Mouse (Mus musculus) liver, embryonic 11.5 days (tissue): ENCODE data around the gene Phldb1. TPM values are rescaled to one million over a fixed set of nuclear protein-coding genes. Genes with fewer than 3 reads are reported as not detected.

Source experiments
- ATAC-seq: fragments of 200-750 bp; cut with Nextera tagmentation; replicated peaks from 2 replicates; pipeline ENCODE4 v1.8.0; 2017; ENCODE audit warnings: moderate number of reproducible peaks, mild to moderate bottlenecking, moderate TSS enrichment, moderate library complexity; ENCODE audit not compliant: low FRiP score
- DNase-seq: peaks from one replicate; pipeline ENCODE4 v3.0.0-alpha.2; 2017; ENCODE audit warnings: low spot score
- H3K27ac ChIP-seq: fragments of 300-500 bp; sonication (generic); 2 replicates; pipeline ENCODE4 v1.5.1; 2014; ENCODE audit warnings: mild to moderate bottlenecking, low read depth, low read length, control low read depth
- H3K27me3 ChIP-seq: fragments of 300-500 bp; sonication (generic); replicated peaks from 2 replicates; pipeline ENCODE4 v1.6.1; 2014; ENCODE audit warnings: low read length, mixed read lengths; ENCODE audit not compliant: control insufficient read depth, insufficient read depth
- H3K36me3 ChIP-seq: fragments of 300-500 bp; sonication (generic); 2 replicates; pipeline ENCODE4 v1.6.1; 2014; ENCODE audit warnings: mild to moderate bottlenecking, low read length, moderate library complexity, mixed read lengths; ENCODE audit not compliant: control insufficient read depth, insufficient read depth
- H3K4me1 ChIP-seq: fragments of 300-500 bp; sonication (generic); replicated peaks from 2 replicates; pipeline ENCODE4 v1.6.1; 2014; ENCODE audit warnings: low read length, mixed read lengths; ENCODE audit not compliant: control insufficient read depth, insufficient read depth
- H3K4me2 ChIP-seq: fragments of 300-500 bp; sonication (generic); 2 replicates; pipeline ENCODE4 v1.6.1; 2014; ENCODE audit warnings: mild to moderate bottlenecking, control low read depth, moderate library complexity
- H3K4me3 ChIP-seq: fragments of 300-500 bp; sonication (generic); 2 replicates; pipeline ENCODE4 v1.5.1; 2014; ENCODE audit warnings: low read depth, low read length, control low read depth
- H3K9ac ChIP-seq: fragments of 300-500 bp; sonication (generic); 2 replicates; pipeline ENCODE4 v1.6.1; 2014; ENCODE audit warnings: low read depth, low read length, control low read depth
- H3K9me3 ChIP-seq: fragments of 300-500 bp; sonication (generic); 2 replicates; pipeline ENCODE4 v1.6.1; 2016; ENCODE audit warnings: low read length, inconsistent platforms, mixed read lengths; ENCODE audit not compliant: control insufficient read depth
- WGBS: fragments of 180-500 bp; shearing (Covaris S2); extraction: QIAGEN DNeasy Blood & Tissue Kit; methylation state at CpG from one replicate; pipeline ENCODE4 v1.1.7; 2014; 5-methylcytosine and 5-hydroxymethylcytosine counted together
- polyA plus RNA-seq: library from polyadenylated mRNA; unstranded; fragments of >200 nt; fragmentation: Nextera tagmentation; extraction: Ambion mirVana; gene quantifications from 2 replicates; pipeline ENCODE4 v1.2.1, GENCODE M21; 2014

Phldb1 gene
- polyA plus RNA-seq, 1 experiment from 2014 or later = 10.9 TPM

DNA sequence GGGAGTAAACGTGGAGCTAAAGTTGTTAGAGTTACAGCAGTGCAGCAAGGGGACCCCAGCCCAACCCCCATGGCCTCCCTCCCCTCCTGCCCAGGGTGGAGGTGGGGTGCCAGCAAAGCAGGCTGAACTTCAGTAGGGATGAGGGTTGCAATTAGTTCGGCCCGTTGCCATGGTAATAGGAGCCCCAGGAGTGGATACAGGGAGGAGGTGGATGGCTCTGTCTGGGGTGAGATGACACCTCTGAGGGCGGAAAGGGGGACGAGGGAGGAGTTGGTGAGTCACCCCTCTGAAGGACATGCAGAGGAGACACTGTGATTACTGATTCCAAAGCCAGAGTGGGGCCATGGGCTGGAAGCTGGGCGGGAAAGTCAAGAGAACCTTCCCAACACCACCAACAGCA lies 26.1 kb downstream of the Phldb1 start:
- Histone ChIP-seq H3K9ac (peak overlapping the region; percentile 11; the same call in 1 of the 2 replicates), H3K4me2 (peak overlapping the region; percentile 71), H3K4me3 (peak overlapping the region; percentile 36), H3K27me3 (no peaks in the 10 kb centered on the region; the same call in 1 of the 2 replicates), H3K27ac (no peak overlapping the region), H3K9me3 (no peaks in the 10 kb centered on the region), H3K36me3 (0 out of 2 replicates have a peak, but pooled peaks cover 2% of the 10 kb centered on the region), H3K4me1 (peaks cover 7% of the 10 kb centered on the region)
- WGBS = 44% methylated on average over 6 of the region's 6 CpGs
- ATAC-seq (no peak), DNase-seq (no peak)

DNA sequence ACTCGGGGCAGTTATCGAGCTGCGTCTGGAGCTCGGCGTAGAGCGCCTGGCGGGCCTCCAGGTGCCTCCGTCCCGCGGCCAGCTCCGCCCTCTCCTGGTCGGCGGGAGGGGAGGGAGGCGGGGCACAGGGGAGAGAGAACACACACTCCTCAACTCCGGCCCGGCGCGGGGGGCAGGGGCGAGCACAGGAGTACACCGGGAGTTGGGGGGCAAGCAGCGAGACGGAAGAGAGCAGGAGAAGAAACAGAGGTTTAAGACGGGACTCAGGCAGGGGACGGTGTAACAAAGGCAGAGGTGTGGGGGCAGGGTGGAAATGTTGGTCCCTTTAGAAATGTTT lies 26.6 kb downstream of the Phldb1 start:
- Histone ChIP-seq H3K4me1 (peaks cover 7% of the 10 kb centered on the region), H3K4me3 (peak overlapping the region; percentile 36), H3K9ac (peak overlapping the region; percentile 11; the same call in 1 of the 2 replicates), H3K27ac (no peak overlapping the region), H3K36me3 (0 out of 2 replicates have a peak, but pooled peaks cover 2% of the 10 kb centered on the region), H3K4me2 (peak overlapping the region; percentile 71), H3K27me3 (no peaks in the 10 kb centered on the region; the same call in 1 of the 2 replicates), H3K9me3 (no peaks in the 10 kb centered on the region)
- DNase-seq = peak; percentile 73
- ATAC-seq = peak; percentile 60
- WGBS = 2% methylated on average over 24 of the region's 24 CpGs

DNA sequence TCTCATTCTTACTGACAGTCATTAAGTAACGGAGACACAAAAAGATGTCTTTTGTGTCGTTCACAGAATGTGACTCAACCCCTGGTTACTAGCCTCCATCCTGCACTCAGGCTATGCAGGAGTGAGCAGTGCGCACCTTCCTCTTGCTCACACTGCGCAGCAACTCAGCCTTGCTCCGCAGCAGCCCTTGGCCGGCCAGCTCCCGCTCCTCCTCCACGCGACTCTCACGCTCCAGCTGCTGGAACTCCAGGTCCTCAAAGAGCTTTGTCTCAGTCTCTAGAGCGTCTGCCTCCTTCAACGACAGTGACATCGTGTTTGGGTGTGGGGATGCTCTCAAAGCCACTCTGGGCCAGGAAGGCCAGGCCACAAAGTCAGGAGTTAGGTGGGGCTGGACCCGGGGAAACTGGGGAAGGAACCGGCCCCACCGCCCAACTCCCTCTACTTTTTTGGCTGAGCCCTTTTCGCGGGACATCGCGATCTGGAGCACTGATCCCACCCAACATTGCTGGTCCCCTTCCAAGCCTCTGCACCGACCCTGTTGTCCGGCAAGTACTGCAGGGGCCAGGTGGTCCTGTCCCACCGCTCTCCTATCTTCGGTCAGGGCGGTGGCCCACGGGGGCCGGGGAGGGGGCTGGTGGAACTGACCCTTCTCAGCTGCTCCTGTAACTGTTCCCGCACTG lies 27.1 kb downstream of the Phldb1 start:
- Histone ChIP-seq H3K4me2 (peak overlapping the region; percentile 71), H3K27me3 (no peaks in the 10 kb centered on the region; the same call in 1 of the 2 replicates), H3K27ac (no peak overlapping the region), H3K36me3 (0 out of 2 replicates have a peak, but pooled peaks cover 2% of the 10 kb centered on the region), H3K9me3 (no peaks in the 10 kb centered on the region), H3K9ac (peak overlapping the region; percentile 11; the same call in 1 of the 2 replicates), H3K4me3 (peak overlapping the region; percentile 36), H3K4me1 (peaks cover 7% of the 10 kb centered on the region)
- ATAC-seq = 0 out of 2 replicates have a peak, but pooled peaks have one; percentile 30
- DNase-seq = no peak
- WGBS = 24% methylated on average over 28 of the region's 28 CpGs

DNA sequence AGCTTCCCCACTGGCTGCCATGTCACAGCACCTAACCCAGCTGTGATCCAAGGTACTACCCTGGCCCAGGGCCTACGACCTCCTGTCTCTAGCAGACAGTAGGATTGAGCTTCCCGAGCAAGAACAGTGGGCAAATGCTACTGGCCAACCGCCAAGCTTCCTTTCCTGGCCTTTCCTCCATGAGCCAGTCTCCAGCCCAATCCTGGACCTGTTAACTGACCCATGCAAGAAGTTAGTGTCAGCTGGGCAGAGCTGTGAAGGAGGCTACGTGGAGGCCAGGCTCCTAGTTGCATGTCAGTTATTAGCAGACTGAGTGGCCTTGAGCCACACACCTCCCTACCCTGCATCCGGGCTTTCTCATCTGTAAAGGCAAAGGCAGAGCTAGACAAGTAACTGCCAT lies 35.3 kb downstream of the Phldb1 start:
- H3K4me1 ChIP-seq = no peaks in the 10 kb centered on the region
- H3K27me3 ChIP-seq = no peaks in the 10 kb centered on the region
- 85% methylated on average over 5 of the region's 5 CpGs for WGBS
- H3K36me3 ChIP-seq = no peaks in the 10 kb centered on the region
- DNase-seq (no peak), ATAC-seq (no peak)
- no peak overlapping the region for H3K4me3 ChIP-seq
- H3K4me2 ChIP-seq = no peak overlapping the region
- H3K9ac ChIP-seq = no peak overlapping the region
- H3K27ac ChIP-seq = no peak overlapping the region
- no peaks in the 10 kb centered on the region for H3K9me3 ChIP-seq

DNA sequence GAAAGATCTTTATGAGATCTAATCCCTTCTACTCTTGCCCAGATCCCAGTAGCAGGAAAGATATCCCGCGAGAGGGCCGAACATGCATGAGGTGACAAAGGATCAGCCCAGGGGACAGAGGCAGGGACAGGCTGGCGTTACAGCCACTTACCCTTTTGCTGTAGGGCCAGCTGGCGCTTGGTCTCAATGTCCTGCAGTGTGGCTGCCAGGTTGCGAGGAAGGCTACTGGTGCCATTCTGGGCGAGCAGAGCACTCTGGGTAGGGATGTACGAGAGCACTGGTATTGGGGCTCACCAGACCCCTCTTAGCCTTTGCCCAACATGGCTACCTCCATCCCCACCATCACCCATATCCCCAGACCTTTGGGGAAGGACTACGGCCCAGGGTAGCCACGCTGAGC lies 35.8 kb downstream of the Phldb1 start:
- no peak overlapping the region for H3K9ac ChIP-seq

DNA sequence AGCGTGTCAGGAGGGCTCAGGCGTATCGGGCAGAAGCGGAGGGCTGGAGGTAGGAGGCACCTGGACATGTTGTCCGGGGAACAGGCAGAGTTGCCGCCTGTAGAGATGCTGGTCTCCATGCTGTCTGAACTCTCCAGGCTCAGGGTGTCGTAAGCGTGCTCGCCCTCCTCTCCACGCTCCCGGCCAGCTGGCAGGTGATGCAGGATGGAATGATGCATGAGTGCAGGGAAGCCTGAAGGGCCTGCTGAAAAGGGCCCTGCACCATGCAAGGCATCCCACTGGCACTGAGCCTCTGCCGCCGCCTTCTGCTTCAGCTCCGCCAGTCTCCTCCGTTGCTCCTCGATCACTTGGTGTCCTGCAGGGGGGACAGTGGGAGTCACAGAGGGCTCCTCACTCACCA lies 37.1 kb downstream of the Phldb1 start:
- no peak for DNase-seq
- no peaks in the 10 kb centered on the region for H3K9me3 ChIP-seq
- H3K36me3 ChIP-seq = no peaks in the 10 kb centered on the region; the same call in 1 of the 2 replicates
- 89% methylated on average over 16 of the region's 16 CpGs for WGBS
- ATAC-seq = no peak
- no peak overlapping the region for H3K27ac ChIP-seq
- no peaks in the 10 kb centered on the region for H3K4me1 ChIP-seq
- no peak overlapping the region for H3K4me3 ChIP-seq
- H3K27me3 ChIP-seq = no peaks in the 10 kb centered on the region
- H3K4me2 ChIP-seq = no peak overlapping the region
- H3K9ac ChIP-seq = no peak overlapping the region

More for the DNA sequence above, 35.8 kb downstream of the Phldb1 start:
- Histone ChIP-seq H3K27me3 (no peaks in the 10 kb centered on the region), H3K36me3 (no peaks in the 10 kb centered on the region; the same call in 1 of the 2 replicates), H3K4me3 (no peak overlapping the region), H3K4me2 (no peak overlapping the region), H3K27ac (no peak overlapping the region), H3K9me3 (no peaks in the 10 kb centered on the region), H3K4me1 (no peaks in the 10 kb centered on the region)
- no peak for DNase-seq
- ATAC-seq = no peak
- 84% methylated on average over 10 of the region's 10 CpGs for WGBS

DNA sequence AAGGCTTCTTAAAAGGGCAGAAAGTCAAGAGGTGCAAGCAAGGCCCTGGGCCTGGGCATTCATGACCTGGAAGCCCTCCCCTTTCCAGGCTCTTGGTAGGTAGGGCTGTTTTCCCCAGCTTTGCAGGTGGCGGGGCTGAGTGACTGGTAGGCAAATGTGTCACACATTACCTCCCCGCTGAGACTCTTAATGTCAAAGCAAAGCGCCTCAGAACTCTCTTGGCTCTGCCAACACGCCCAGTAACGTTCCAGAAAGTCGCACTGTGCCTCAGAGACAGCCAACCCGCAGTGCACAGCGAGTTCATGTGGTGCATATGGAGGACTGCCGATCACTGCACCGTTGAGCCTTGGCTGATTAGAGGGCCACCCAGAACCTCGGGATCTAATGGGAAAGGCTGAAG lies 41.9 kb downstream of the Phldb1 start:
- peaks cover 2% of the 10 kb centered on the region; the same call in 1 of the 2 replicates for H3K4me1 ChIP-seq
- no peaks in the 10 kb centered on the region for H3K27me3 ChIP-seq
- no peak overlapping the region for H3K4me2 ChIP-seq
- no peaks in the 10 kb centered on the region; the same call in 1 of the 2 replicates for H3K36me3 ChIP-seq
- ATAC-seq (no peak), DNase-seq (no peak)
- WGBS = 79% methylated on average over 11 of the region's 11 CpGs
- no peaks in the 10 kb centered on the region for H3K9me3 ChIP-seq
- H3K4me3 ChIP-seq = no peak overlapping the region
- no peak overlapping the region for H3K27ac ChIP-seq
- no peak overlapping the region for H3K9ac ChIP-seq

DNA sequence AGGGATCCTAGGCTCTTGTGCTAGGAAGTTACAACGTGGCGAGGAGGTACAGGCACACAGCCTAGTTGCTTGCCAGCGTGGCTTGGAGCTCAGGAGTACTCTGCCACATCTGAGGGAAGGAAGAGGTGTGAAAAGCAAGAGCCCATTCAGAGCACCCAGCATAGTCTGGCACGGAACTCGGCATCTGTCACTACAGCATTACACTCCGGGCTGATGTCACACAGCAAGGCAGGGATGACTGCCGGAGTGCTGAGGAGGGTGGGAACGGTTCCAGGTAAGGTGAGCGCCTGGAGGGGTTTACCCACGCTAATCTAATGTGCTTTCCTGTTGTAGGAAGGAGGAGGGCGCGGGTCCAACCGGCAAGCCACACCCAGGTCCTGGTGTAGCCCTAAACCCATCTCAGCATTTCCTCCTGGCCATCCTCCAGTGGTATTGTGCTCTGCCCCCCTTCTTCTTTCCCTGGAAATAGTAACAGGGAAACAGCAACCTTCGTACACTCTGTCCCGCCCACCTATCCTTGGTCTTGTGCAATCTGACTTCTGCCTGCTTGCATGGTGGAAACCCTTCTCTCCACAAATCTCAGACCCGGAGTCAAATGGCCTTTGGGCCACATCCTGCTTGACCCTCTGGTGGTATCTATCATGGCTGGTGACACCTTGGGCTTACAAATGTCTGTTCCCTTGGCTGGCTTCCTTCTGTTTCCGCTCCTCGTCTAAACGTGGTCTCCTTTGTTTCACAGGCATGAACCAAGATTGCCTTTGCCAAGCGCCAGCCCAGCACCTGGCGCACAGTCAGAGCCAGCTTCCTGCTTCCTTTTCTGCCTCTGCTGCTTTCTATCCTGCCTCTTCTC lies 43.1 kb downstream of the Phldb1 start:
- no peaks in the 10 kb centered on the region for H3K27me3 ChIP-seq
- H3K4me3 ChIP-seq = no peak overlapping the region
- H3K36me3 ChIP-seq = no peaks in the 10 kb centered on the region; the same call in 1 of the 2 replicates
- WGBS = 71% methylated on average over 21 of the region's 21 CpGs
- H3K9ac ChIP-seq = no peak overlapping the region
- ATAC-seq = no peak
- H3K27ac ChIP-seq = no peak overlapping the region
- DNase-seq = no peak
- H3K4me2 ChIP-seq = no peak overlapping the region
- no peaks in the 10 kb centered on the region for H3K9me3 ChIP-seq
- H3K4me1 ChIP-seq = peaks cover 2% of the 10 kb centered on the region; the same call in 1 of the 2 replicates
